Mouse (Mus musculus) CD8-positive naive resting alpha-beta T cell, adult 2 months (primary cell): ENCODE measurements around the gene Cep57.
"Not testable (repeated sequence)": the region's sequence is repeated elsewhere in the genome, so short reads cannot be mapped to it uniquely, and the experiment has no call there.

Experiments used
- DNase-seq, 2 experiments: peaks; one replicate each; pipeline ENCODE4 v3.0.0; 2022; ENCODE audit warnings: low read depth in 2 of 2, low spot score in 2 of 2

The Cep57 gene

DNA sequence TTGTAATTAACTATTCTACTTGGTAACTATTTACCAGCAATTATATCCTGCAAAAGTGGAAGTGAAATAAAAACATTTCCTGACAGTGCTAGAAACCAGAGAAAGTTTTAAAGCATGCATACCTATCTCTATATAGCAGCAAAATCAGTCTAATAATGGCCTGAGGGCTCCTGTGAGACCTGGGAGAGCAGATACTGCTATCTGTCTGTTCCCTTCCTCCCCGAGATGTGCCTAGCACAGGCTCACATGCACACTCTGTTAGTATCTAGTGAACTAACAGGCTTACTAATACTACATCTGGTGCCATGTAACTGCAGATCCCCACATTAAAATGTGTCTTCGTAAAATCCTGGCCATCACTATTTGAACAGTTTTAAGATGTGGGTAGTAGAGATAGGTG is 32.2 kb downstream of the Cep57 start:
- DNase-seq, result no peak

DNA sequence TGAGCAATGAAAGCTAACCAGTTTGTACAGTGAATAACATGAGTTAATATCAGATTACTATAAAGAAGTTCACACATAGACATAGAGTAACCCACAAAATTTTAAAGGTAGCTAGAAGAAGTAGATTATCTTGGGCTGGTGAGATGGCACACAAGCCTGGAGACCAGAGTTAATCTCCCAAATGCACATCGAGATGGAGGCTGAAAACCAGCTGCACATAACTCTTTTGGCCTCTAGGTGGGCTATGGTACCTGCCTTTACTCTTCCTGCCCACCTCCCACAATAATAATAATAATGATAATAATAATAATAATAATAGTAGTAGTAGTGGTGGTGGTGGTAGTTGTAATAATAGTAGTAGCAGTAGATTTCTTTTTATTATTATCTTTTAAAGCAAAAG is 32.6 kb downstream of the Cep57 start:
- DNase-seq, result no peak

DNA sequence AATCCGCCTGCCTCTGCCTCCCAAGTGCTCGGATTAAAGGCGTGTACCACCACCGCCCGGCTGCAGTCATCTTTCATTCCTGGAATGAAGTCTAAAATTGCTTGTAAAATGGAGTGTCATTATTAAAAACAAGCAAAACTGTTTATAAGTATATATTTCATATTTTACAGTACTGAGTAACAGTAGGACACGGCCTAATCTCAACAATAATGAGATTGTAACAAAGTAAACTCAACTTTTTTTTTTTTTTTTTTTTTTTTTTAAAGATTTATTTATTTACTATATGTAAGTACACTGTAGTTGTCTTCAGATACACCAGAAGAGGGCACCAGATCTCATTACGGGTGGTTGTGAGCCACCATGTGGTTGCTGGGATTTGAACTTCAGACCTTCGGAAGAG is 36.0 kb downstream of the Cep57 start:
- DNase-seq, result not testable (repeated sequence)

DNA sequence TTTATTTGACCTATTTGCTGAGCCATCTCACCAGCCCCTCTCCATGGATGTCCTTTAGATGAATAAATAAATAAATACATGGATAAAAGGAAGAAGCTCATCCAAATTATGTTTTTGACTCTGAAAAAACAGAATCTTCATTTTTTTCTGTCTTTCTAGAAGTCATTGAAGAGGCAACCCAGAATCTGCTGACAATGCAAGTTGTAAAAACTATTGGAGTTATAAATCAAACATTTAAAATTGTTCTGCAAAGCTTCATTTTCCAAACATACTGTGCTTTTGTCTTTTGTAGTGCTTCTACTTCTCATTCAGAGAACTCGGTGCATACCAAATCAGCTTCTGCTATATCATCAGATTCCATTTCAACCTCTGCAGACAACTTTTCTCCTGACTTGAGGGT is 44.9 kb downstream of the Cep57 start:
- DNase-seq, result no peak

DNA sequence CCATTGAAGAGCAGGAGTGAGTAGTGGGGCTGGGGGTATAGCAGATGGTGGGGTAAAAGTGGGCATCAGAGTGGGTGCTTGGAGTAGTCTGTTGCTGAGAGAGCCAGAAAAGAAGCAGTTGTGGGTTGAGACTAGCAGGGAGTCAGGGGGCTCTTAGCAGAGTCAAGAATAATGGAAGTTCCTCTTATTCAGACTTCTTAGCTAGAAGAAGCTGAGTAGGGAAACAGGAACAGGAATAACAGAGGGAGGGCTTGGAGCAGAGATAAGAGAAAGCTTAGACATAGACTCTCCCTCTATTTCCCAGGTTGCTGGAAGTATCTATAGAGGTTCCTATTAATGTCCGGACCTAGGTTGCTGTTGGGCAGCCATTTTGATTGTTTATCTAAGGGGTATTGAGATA is 52.2 kb downstream of the Cep57 start:
- no peak for DNase-seq

DNA sequence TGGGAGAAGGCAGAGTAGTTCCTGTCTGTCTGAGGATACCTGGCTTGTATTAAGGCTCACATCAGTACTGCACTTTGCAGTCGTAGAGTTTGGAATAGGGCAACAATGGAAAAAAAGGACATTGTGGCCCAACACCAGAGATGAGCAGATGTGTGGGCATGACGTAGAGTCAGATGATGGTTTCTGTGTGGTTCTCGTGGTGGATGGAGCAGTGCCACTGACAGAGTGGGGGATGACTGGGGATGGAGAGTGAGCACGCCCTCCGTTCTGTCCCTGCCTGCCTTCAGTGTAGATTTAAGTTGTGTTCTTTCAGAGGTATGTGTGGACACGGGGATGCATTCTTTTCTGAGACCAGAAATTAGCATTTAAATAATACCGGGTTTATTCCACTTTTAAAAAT is 60.3 kb downstream of the Cep57 start:
- DNase-seq, result no peak

DNA sequence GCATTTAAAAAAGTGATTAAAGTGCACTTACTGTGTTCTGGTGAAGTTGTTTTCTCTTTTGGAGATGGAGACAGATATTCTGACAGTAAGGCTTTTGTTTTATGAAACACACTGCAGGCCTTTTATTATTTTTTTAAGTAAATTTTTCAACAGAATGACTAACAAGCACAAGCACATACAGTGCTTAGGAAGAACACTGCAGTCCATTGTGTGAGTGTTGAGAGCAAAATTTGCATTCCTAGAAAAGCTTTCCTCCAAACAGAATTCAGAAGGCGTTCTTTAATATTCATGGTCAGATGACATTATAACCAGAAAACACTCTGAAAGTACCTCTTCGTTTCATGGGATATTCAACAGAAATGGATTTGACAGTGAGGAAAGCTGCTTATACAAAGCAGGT is 61.3 kb downstream of the Cep57 start:
- no peak for DNase-seq

DNA sequence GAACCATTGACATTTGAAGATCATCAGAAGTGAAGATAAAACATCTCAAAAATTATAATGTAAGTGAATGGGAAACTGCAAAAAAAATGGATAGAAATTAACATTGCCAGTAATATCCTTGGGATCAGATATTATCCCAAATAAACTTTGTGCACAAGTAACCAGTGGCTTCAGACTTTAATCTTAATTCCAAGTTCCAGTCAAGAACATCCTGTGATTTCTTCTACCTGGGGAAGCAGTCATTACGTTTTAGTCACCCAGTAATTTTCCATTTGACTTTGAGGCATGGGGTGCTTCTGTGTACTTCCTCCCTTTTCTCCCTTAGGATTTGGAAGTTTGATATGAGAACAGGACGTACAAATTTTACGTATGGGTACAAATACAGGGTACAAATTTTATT is 66.5 kb downstream of the Cep57 start:
- no peak for DNase-seq
